Mouse (Mus musculus): Measurements from ENCODE around the gene Krt4.

DNA sequence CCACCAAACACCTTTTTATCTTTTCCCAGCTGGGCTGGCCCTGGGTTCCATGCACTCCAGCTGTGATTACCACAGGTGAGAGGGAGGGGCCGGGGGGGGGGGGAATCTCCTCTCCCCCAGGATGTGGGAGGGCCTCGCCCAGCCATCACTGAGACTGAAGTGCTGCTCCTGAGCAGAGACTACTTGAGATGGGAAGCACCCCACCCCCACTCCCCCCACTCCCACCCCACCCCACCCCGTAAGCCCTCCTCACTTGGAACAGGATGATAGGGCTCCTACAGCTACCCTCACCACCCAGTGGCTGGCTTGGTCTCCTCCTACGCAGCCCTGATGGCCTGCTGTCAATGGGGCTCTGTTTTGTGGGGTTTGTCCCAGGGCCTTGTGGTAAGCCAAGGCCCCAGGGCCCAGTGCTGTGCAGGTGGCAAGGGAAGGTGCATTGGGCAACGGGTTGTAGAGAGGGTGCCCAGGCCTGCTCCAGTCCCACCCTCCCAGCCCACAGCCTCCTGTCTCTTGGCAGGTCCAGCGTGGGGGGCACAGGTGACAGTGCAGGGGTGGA lies 15.8 kb upstream of the Krt4 start, which contains the start of gene Krt79:
- TF ChIP-seq CTCF (IDR thresholded peaks at IDR 0.05; ENCODE audit: borderline replicate concordance, control insufficient read depth, extremely low read depth, insufficient read depth, low read length, poor library complexity) (no peak), POLR2A (IDR thresholded peaks at IDR 0.05; ENCODE audit: control insufficient read depth, extremely low read depth, insufficient read depth, low read length, poor library complexity) (no peak)
